Mouse (Mus musculus) forebrain, postnatal 0 days (tissue): ENCODE measurements around the gene Aldh16a1. TPM values are rescaled to one million over a fixed set of nuclear protein-coding genes. Genes with fewer than 3 reads are reported as not detected.
A peak's percentile ranks its signal among the peaks of the same experiment; 100 is the strongest.
"Not testable (repeated sequence)": the region's sequence is repeated elsewhere in the genome, so short reads cannot be mapped to it uniquely, and the experiment has no call there.

Source experiments
- ATAC-seq: fragments of 200-750 bp; cut with Nextera tagmentation; 2 replicates; pipeline ENCODE4 v1.8.0; 2017; ENCODE audit warnings: mild to moderate bottlenecking, moderate library complexity
- DNase-seq: peaks from one replicate; pipeline ENCODE4 v3.0.0-alpha.2; 2015
- H3K27ac ChIP-seq: fragments of 300-500 bp; sonication (generic); 2 replicates; pipeline ENCODE4 v1.5.1; 2014; ENCODE audit warnings: low read depth, mild to moderate bottlenecking, antibody characterized with exemption, low read length, moderate library complexity, mixed read lengths
- H3K27me3 ChIP-seq: fragments of 300-500 bp; sonication (generic); 2 replicates; pipeline ENCODE4 v1.6.1; 2014; ENCODE audit warnings: mild to moderate bottlenecking, low read length, mixed read lengths; ENCODE audit not compliant: insufficient read depth
- H3K36me3 ChIP-seq: fragments of 300-500 bp; sonication (generic); 2 replicates; pipeline ENCODE4 v1.6.1; 2014; ENCODE audit warnings: mild to moderate bottlenecking, moderate library complexity; ENCODE audit not compliant: insufficient read depth
- H3K4me1 ChIP-seq: fragments of 300-500 bp; sonication (generic); 2 replicates; pipeline ENCODE4 v1.6.1; 2014; ENCODE audit warnings: antibody characterized with exemption; ENCODE audit not compliant: insufficient read depth
- H3K4me2 ChIP-seq: fragments of 300-500 bp; sonication (generic); 2 replicates; pipeline ENCODE4 v1.6.1; 2014; ENCODE audit warnings: low read depth, mild to moderate bottlenecking, moderate library complexity
- H3K4me3 ChIP-seq: fragments of 300-500 bp; sonication (generic); 2 replicates; pipeline ENCODE4 v1.5.1; 2014; ENCODE audit warnings: low read depth, low read length, mixed read lengths
- H3K9ac ChIP-seq: fragments of 300-500 bp; sonication (generic); 2 replicates; pipeline ENCODE4 v1.6.1; 2014; ENCODE audit warnings: mild to moderate bottlenecking
- H3K9me3 ChIP-seq: fragments of 300-500 bp; sonication (generic); 2 replicates; pipeline ENCODE4 v1.6.1; 2016; ENCODE audit warnings: low read length
- CTCF ChIP-seq: sonication (generic); IDR thresholded peaks from 2 replicates; pipeline ENCODE4 v1.5.1; 2016; ENCODE audit warnings: antibody characterized with exemption, control low read depth, low read depth
- WGBS: fragments of 180-500 bp; shearing (Covaris S2); extraction: QIAGEN DNeasy Blood & Tissue Kit; methylation state at CpG from one replicate; pipeline ENCODE4 v1.1.7; 2014; 5-methylcytosine and 5-hydroxymethylcytosine counted together
- polyA plus RNA-seq: library from polyadenylated mRNA; unstranded; fragments of >200 nt; fragmentation: Nextera tagmentation; extraction: Ambion mirVana; gene quantifications from 2 replicates; pipeline ENCODE4 v1.2.1, GENCODE M21; 2015
- total RNA-seq: library from RNA; depleted of rRNA; stranded (reverse); fragments of >200 nt; gene quantifications from 2 replicates; pipeline ENCODE4 v1.2.3, GENCODE M21; 2014

The Aldh16a1 gene
- total and polyA plus RNA-seq, 2 experiments from 2014 or later, result 13.3 to 14.2 TPM

- DNase-seq (no peak), ATAC-seq (no peak)
- TF ChIP-seq CTCF, result no peak
- no peaks in the 10 kb centered on the region for H3K36me3 ChIP-seq
- no peak overlapping the region for H3K4me2 ChIP-seq
- no peak overlapping the region for H3K9ac ChIP-seq
- H3K27ac ChIP-seq, result no peak overlapping the region
- WGBS, result 92% methylated on average over 6 of the region's 6 CpGs
- no peaks in the 10 kb centered on the region for H3K27me3 ChIP-seq
- no peaks in the 10 kb centered on the region for H3K4me1 ChIP-seq
- H3K9me3 ChIP-seq, result no peaks in the 10 kb centered on the region
- H3K4me3 ChIP-seq, result no peak overlapping the region
These were observed 54.3 kb downstream of the Aldh16a1 start for GRCm38 (mm10) chr7:45100046-45100445.

- DNase-seq, result no peak
- 91% methylated on average over 8 of the region's 8 CpGs for WGBS
- Histone ChIP-seq H3K4me2 (no peak overlapping the region), H3K4me3 (no peak overlapping the region), H3K9ac (no peak overlapping the region), H3K27me3 (no peaks in the 10 kb centered on the region), H3K27ac (no peak overlapping the region), H3K4me1 (no peaks in the 10 kb centered on the region), H3K9me3 (no peaks in the 10 kb centered on the region), H3K36me3 (no peaks in the 10 kb centered on the region)
- no peak for ATAC-seq
- peak; percentile 23 for TF ChIP-seq CTCF
These were observed 55.7 kb downstream of the Aldh16a1 start for GRCm38 (mm10) chr7:45098541-45099240.

- no peak overlapping the region for H3K4me3 ChIP-seq
- no peaks in the 10 kb centered on the region for H3K4me1 ChIP-seq
- DNase-seq, result no peak
- ATAC-seq, result no peak
- H3K9ac ChIP-seq, result no peak overlapping the region
- TF ChIP-seq CTCF, result no peak
- H3K36me3 ChIP-seq, result no peaks in the 10 kb centered on the region
- no peak overlapping the region for H3K4me2 ChIP-seq
- H3K27ac ChIP-seq, result no peak overlapping the region
- H3K9me3 ChIP-seq, result no peaks in the 10 kb centered on the region
- 52% methylated on average over 6 of the region's 6 CpGs for WGBS
- no peaks in the 10 kb centered on the region for H3K27me3 ChIP-seq
These were observed 56.9 kb downstream of the Aldh16a1 start for GRCm38 (mm10) chr7:45097479-45097878.

- not testable (repeated sequence) for H3K4me3 ChIP-seq, ATAC-seq, H3K9ac ChIP-seq, H3K4me2 ChIP-seq, H3K9me3 ChIP-seq, H3K27ac ChIP-seq, H3K27me3 ChIP-seq, H3K36me3 ChIP-seq, DNase-seq, H3K4me1 ChIP-seq
- WGBS, result 91% methylated on average over 14 of the region's 14 CpGs
These were observed 58.4 kb downstream of the Aldh16a1 start for GRCm38 (mm10) chr7:45095965-45096364.

GRCm38 (mm10) chr7:45095367-45095766 is 59.0 kb downstream of the Aldh16a1 start:
- no peak for DNase-seq
- WGBS, result 85% methylated on average over 6 of the region's 6 CpGs
- TF ChIP-seq CTCF, result no peak
- no peaks in the 10 kb centered on the region for H3K36me3 ChIP-seq
- ATAC-seq, result no peak
- H3K4me2 ChIP-seq, result no peak overlapping the region
- no peak overlapping the region for H3K9ac ChIP-seq
- H3K27ac ChIP-seq, result no peak overlapping the region
- H3K27me3 ChIP-seq, result no peaks in the 10 kb centered on the region
- no peak overlapping the region for H3K4me3 ChIP-seq
- no peaks in the 10 kb centered on the region for H3K4me1 ChIP-seq
- H3K9me3 ChIP-seq, result no peaks in the 10 kb centered on the region

- Histone ChIP-seq H3K4me2 (no peak overlapping the region), H3K9ac (no peak overlapping the region), H3K27me3 (no peaks in the 10 kb centered on the region), H3K36me3 (no peaks in the 10 kb centered on the region), H3K27ac (no peak overlapping the region), H3K4me1 (no peaks in the 10 kb centered on the region), H3K4me3 (no peak overlapping the region), H3K9me3 (no peaks in the 10 kb centered on the region)
- DNase-seq (no peak), ATAC-seq (no peak)
- no peak for TF ChIP-seq CTCF
- 74% methylated on average over 7 of the region's 7 CpGs for WGBS
These were observed 60.3 kb downstream of the Aldh16a1 start for GRCm38 (mm10) chr7:45094121-45094520.

GRCm38 (mm10) chr7:45093516-45093905 is 60.9 kb downstream of the Aldh16a1 start:
- Histone ChIP-seq H3K4me2 (no peak overlapping the region), H3K27ac (no peak overlapping the region), H3K9me3 (no peaks in the 10 kb centered on the region), H3K36me3 (no peaks in the 10 kb centered on the region), H3K9ac (no peak overlapping the region), H3K27me3 (no peaks in the 10 kb centered on the region), H3K4me3 (no peak overlapping the region), H3K4me1 (no peaks in the 10 kb centered on the region)
- TF ChIP-seq CTCF, result no peak
- ATAC-seq, result no peak
- WGBS, result 32% methylated on average over 18 of the region's 18 CpGs
- DNase-seq, result no peak
